Mouse (Mus musculus) hindbrain, postnatal 0 days (tissue): ENCODE measurements around the gene Vmn1r223. TPM values are rescaled to one million over a fixed set of nuclear protein-coding genes. Genes with fewer than 3 reads are reported as not detected.
A peak's percentile ranks its signal among the peaks of the same experiment; 100 is the strongest.
"Not testable (repeated sequence)": the region's sequence is repeated elsewhere in the genome, so short reads cannot be mapped to it uniquely, and the experiment has no call there.

ENCODE experiments used
- ATAC-seq: fragments of 200-750 bp; cut with Nextera tagmentation; 2 replicates; pipeline ENCODE4 v1.8.0; 2017; ENCODE audit warnings: mild to moderate bottlenecking, moderate TSS enrichment, moderate library complexity
- DNase-seq: peaks from one replicate; pipeline ENCODE4 v3.0.0-alpha.2; 2015; ENCODE audit warnings: low spot score
- H3K27ac ChIP-seq: fragments of 300-500 bp; sonication (generic); 2 replicates; pipeline ENCODE4 v1.5.1; 2014; ENCODE audit warnings: mild to moderate bottlenecking
- H3K27me3 ChIP-seq: fragments of 300-500 bp; sonication (generic); 2 replicates; pipeline ENCODE4 v1.6.1; 2014; ENCODE audit warnings: low read length, mixed read lengths; ENCODE audit not compliant: insufficient read depth
- H3K36me3 ChIP-seq: fragments of 300-500 bp; sonication (generic); 2 replicates; pipeline ENCODE4 v1.6.1; 2014; ENCODE audit warnings: low read length, mixed read lengths; ENCODE audit not compliant: insufficient read depth
- H3K4me1 ChIP-seq: fragments of 300-500 bp; sonication (generic); 2 replicates; pipeline ENCODE4 v1.6.1; 2014; ENCODE audit warnings: antibody characterized with exemption, low read length, mixed read lengths; ENCODE audit not compliant: insufficient read depth
- H3K4me2 ChIP-seq: fragments of 300-500 bp; sonication (generic); 2 replicates; pipeline ENCODE4 v1.6.1; 2014; ENCODE audit warnings: low read depth, mild to moderate bottlenecking, low read length, moderate library complexity, mixed read lengths
- H3K4me3 ChIP-seq: fragments of 300-500 bp; sonication (generic); 2 replicates; pipeline ENCODE4 v1.5.1; 2014; ENCODE audit warnings: low read length
- H3K9ac ChIP-seq: fragments of 300-500 bp; sonication (generic); replicated peaks from 2 replicates; pipeline ENCODE4 v1.6.1; 2014; ENCODE audit warnings: mild to moderate bottlenecking, low read length, moderate library complexity, mixed read lengths
- H3K9me3 ChIP-seq: fragments of 300-500 bp; sonication (generic); 2 replicates; pipeline ENCODE4 v1.6.1; 2016; ENCODE audit warnings: low read length, mixed read lengths
- CTCF ChIP-seq: IDR thresholded peaks from 2 replicates; pipeline ENCODE4 v1.5.1; 2016; ENCODE audit warnings: antibody characterized with exemption, control low read depth, low read depth
- WGBS: fragments of 180-500 bp; shearing (Covaris S2); extraction: QIAGEN DNeasy Blood & Tissue Kit; methylation state at CpG from one replicate; pipeline ENCODE4 v1.1.7; 2014; 5-methylcytosine and 5-hydroxymethylcytosine counted together
- polyA plus RNA-seq: library from polyadenylated mRNA; unstranded; fragments of >200 nt; fragmentation: Nextera tagmentation; extraction: Ambion mirVana; gene quantifications from 2 replicates; pipeline ENCODE4 v1.2.1, GENCODE M21; 2015
- total RNA-seq: library from RNA; depleted of rRNA; stranded (reverse); fragments of >200 nt; gene quantifications from 2 replicates; pipeline ENCODE4 v1.2.3, GENCODE M21; 2014; rRNA removed

Vmn1r223 gene
- total RNA-seq (not detected in 2 replicates), polyA plus RNA-seq (not detected in 2 replicates)

DNA sequence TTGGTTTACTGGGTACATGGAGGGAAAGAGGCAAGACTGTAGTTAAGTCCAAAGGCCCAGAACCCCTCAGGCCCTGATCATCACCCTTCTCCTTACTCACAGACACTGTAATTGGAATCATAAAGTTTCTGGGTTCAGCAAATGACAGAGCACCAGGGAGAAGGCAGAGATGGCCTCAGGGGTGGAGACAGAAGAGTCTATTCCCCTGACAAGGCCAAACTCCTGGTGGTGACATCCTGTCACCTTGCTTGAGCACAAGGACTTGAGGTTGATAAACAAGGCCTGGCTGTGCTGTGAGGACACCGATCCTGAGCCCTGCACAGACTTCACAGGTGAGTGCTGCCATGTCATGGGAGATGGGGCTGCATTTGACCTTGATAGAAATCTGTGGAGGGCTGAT is at the start of gene Vmn1r223:
Gene Vmn1r223, plus strand, starts transcription at position 301 of the 400 bp plus-strand sequence.
- H3K4me1 ChIP-seq, H3K27ac ChIP-seq, H3K36me3 ChIP-seq, ATAC-seq, H3K27me3 ChIP-seq, H3K4me3 ChIP-seq, H3K4me2 ChIP-seq, DNase-seq, H3K9me3 ChIP-seq, H3K9ac ChIP-seq: not testable (repeated sequence)
- 81% methylated on average over 1 of the region's 1 CpGs for WGBS

DNA sequence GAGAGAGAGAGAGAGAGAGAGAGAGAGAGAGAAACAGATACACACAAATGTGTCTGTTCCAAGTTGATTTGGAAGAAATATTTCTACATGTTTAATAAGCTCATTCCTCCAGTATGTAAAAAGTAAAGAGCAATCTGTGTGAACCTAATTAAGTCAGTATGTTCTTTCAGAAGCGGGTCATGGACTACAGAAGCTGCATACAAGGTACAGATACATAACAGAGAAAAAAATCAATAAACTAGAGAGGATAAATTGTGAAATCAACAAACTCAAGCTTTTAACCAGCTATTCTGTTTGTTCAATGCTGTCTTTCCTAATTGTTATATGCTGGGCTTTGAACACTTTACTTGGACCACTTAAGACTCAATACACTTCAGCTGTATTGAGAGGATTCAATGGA is 43.0 kb upstream of the Vmn1r223 start:
- not testable (repeated sequence) for H3K4me3 ChIP-seq, H3K27ac ChIP-seq, H3K27me3 ChIP-seq, H3K9ac ChIP-seq, H3K36me3 ChIP-seq, H3K4me1 ChIP-seq, DNase-seq, H3K9me3 ChIP-seq, ATAC-seq, H3K4me2 ChIP-seq
- WGBS, result 88% methylated on average over 1 of the region's 1 CpGs

GRCm38 (mm10) chr13:23213827-23214226 is 33.1 kb upstream of the Vmn1r223 start, which contains the start of gene Vmn1r221:
TSS of gene Vmn1r221 (plus strand) at chr13:23214127.
- H3K9ac ChIP-seq, H3K4me2 ChIP-seq, H3K27me3 ChIP-seq, ATAC-seq, H3K4me3 ChIP-seq, DNase-seq, H3K9me3 ChIP-seq, H3K36me3 ChIP-seq, H3K4me1 ChIP-seq, H3K27ac ChIP-seq: not testable (repeated sequence)
- WGBS, result 92% methylated on average over 2 of the region's 2 CpGs

- not testable (repeated sequence) for H3K27me3 ChIP-seq, H3K36me3 ChIP-seq, H3K27ac ChIP-seq, H3K4me2 ChIP-seq, DNase-seq, H3K9me3 ChIP-seq, H3K9ac ChIP-seq, H3K4me3 ChIP-seq, ATAC-seq, H3K4me1 ChIP-seq
Observed at GRCm38 (mm10) chr13:23235847-23236246, 11.1 kb upstream of the Vmn1r223 start, which contains the start of gene Vmn1r222. TSS of gene Vmn1r222 (minus strand) at chr13:23235947.

DNA sequence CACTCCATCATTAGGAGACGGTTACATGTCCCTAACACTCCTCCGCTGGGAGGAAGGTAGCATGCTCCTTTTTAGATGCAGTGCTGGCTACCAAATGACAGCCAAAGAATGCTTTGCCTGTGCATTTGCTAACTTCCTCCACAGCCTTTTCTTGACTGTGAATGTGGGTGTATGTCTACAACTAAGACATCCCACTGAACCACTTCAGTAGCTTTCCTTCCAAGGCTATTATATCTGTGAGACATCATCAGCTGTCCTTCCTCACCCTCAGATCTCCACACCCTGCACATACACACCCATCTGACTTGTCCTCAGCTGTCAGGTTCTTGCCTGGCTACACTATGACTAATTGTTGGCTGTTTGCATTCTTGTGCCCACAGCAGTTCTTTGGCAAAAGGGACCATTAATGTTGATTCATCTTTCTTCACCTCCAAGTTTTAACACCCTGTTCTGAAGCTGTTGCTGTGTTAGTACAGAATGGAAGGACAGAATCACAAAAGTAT is 11.7 kb downstream of the Vmn1r223 start:
- H3K36me3 ChIP-seq, result no peaks in the 10 kb centered on the region
- WGBS, result 84% methylated on average over 2 of the region's 2 CpGs

DNA sequence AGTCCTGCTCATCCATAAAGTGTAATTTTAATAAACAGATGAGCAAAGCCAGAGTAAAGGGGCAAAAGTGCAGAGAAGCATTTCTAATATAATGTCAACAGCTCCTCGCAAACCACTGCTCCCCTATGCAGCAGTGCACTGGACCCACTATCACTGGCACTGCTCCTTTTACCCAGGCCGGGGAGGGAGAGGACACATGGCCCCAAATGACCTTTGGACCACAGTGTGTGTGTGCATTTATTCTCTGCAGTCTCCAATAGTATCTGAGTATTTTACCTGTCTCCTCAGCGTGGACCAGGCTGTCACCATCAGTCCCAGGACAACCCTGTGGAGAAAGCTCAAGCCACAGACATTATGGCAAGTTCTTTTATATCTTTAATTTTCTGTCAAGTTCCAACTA is 21.7 kb downstream of the Vmn1r223 start:
- H3K4me2 ChIP-seq, H3K27me3 ChIP-seq, H3K27ac ChIP-seq, H3K4me1 ChIP-seq, H3K9me3 ChIP-seq, H3K9ac ChIP-seq, DNase-seq, H3K36me3 ChIP-seq, H3K4me3 ChIP-seq: not testable (repeated sequence)
- peak; percentile 11; the same call in 1 of the 2 replicates for ATAC-seq
- WGBS, result 86% methylated on average over 2 of the region's 3 CpGs

More for the DNA sequence above, 11.7 kb downstream of the Vmn1r223 start:
- Histone ChIP-seq H3K9me3 (no peaks in the 10 kb centered on the region), H3K4me2 (no peak overlapping the region), H3K4me1 (no peaks in the 10 kb centered on the region), H3K27ac (no peak overlapping the region), H3K27me3 (no peaks in the 10 kb centered on the region), H3K4me3 (no peak overlapping the region), H3K9ac (no peak overlapping the region)
- DNase-seq (no peak), ATAC-seq (no peak)
- no peak for TF ChIP-seq CTCF

DNA sequence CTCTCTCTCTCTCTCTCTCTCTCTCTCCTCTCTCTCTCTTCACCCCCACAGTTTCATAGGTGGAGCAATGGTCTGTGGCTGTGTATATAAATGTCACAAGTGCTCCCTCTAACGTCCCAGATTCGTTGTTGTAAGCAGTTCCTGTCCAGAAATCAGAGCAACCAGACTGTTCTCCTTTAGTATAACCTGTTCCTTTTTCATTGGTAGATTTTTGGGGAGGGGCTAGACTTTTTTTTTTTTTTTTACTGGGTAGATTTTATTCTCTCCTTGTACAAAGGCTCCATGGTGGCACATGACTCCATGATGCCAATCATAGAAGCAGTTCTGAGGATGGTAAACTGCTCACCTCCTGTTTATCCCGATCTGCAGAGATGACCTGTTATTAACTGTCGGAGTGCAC is 22.2 kb downstream of the Vmn1r223 start:
- peak overlapping the region; percentile 48; the same call in 1 of the 2 replicates for H3K4me2 ChIP-seq
- H3K4me3 ChIP-seq, result not testable (repeated sequence)

More for the DNA sequence above, 22.2 kb downstream of the Vmn1r223 start:
- not testable (repeated sequence) for H3K36me3 ChIP-seq, H3K9ac ChIP-seq, H3K27ac ChIP-seq, H3K27me3 ChIP-seq, H3K9me3 ChIP-seq, H3K4me1 ChIP-seq
- ATAC-seq (peak; percentile 94), DNase-seq (peak; percentile 73)
- TF ChIP-seq CTCF, result peak; percentile 52
- WGBS, result 42% methylated on average over 4 of the region's 4 CpGs
